ENCODE assay signal across 9 mouse cellular contexts in genomic region chr8:78568196-78568595, GRCm38 (mm10).
"Had no signal": no experiment of that assay in that cellular context is flagged by ENCODE, and none has a peak within 500 bp of the region (broad histone marks: within the 10 kb centered on the region; RNA-seq: fewer than 3 reads in every experiment).

No protein-coding gene starts in this region.

- ATAC-seq: liver, postnatal 0 days; midbrain, embryonic 15.5 days had no signal

- DNase-seq: kidney, adult 9 months; kidney, postnatal 36 days; liver; liver, embryonic 13.5 days; liver, postnatal 0 days; lung, postnatal 14 days; right cerebral cortex, postnatal 14 days; thymus, postnatal 4 days had no signal
